Mouse (Mus musculus): ENCODE results near the gene Slc1a1. TPM values are rescaled to one million over a fixed set of nuclear protein-coding genes. Genes with fewer than 3 reads are reported as not detected.

The Slc1a1 gene
- polyA plus RNA-seq, 1 experiment from 2014 or later = 20.5 TPM

DNA sequence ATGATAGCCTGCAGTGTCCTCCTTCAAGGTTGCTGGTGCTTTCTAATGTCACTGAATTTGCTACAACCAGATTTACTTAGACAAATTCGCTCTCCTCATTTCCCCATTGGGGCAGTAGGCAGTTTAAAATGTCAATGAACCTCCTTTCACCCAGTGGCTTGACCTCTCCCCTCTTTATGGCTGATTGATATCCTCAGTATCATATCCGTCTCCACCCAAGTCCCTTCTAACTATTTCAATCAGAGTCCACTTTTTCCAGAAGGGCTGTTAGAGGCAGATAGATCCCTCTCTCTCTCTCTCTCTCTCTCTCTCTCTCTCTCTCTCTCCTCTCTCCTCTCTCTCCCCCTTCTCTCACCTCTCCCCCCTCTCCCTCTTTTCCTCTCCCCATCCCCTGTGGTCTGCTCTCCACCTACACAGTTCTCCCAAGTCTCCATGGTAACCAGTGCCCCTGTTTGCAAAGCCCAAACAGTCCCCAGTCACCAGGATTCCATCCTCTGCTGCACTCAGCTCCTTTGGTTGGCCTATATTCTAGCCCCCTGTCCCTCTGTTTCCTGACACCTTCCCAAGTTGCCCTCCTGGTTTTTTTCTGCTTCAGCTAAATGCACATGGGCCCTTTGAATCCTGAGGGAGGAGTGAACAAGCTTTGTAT lies 80.9 kb downstream of the Slc1a1 start:
- H3K27ac ChIP-seq = peak overlapping the region; percentile 60; the same call in 1 of the 2 replicates
- ATAC-seq (replicated peaks; ENCODE audit: low FRiP score, low read depth) = no peak
- H3K4me3 ChIP-seq (replicated peaks; ENCODE audit: low read depth, low read length) = no peak overlapping the region
- H3K36me3 ChIP-seq (ENCODE audit: insufficient read depth, low read length) = no peaks in the 10 kb centered on the region
- no peak overlapping the region for H3K9ac ChIP-seq (ENCODE audit: low read depth, low read length)
- WGBS = 78% methylated on average over 2 of the region's 2 CpGs
- no peak for DNase-seq (ENCODE audit: low spot score)
- H3K4me1 ChIP-seq (replicated peaks; ENCODE audit: insufficient read depth, low read length) = no peaks in the 10 kb centered on the region
- no peak overlapping the region for H3K4me2 ChIP-seq (ENCODE audit: low read length)
- H3K27me3 ChIP-seq (ENCODE audit: insufficient read depth, low read length) = no peaks in the 10 kb centered on the region
- no peak for TF ChIP-seq CTCF (IDR thresholded peaks at IDR 0.05; ENCODE audit: low read depth)
- H3K9me3 ChIP-seq (replicated peaks; ENCODE audit: low read length) = no peaks in the 10 kb centered on the region

DNA sequence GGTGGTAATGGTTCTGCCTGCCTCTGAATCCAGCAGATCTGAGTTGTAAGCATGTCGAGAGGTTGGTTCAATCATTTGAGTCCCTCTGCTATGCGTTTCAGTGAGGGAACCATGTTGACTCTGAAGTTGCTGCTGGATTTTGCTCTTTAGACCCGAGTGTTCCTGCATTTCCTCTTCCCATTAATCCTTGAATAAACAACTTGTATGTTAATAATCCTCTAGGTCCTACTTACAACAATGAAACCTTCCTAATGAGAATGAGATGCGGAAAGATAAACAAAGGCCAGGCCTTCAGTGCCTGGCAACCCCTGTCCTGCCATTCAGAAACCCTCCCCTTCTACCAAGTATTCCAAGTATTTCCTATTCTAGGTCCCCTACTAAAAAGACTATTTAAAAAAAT lies 81.6 kb downstream of the Slc1a1 start:
- H3K36me3 ChIP-seq (ENCODE audit: insufficient read depth, low read length) = no peaks in the 10 kb centered on the region
- no peaks in the 10 kb centered on the region for H3K9me3 ChIP-seq (replicated peaks; ENCODE audit: low read length)
- ATAC-seq (replicated peaks; ENCODE audit: low FRiP score, low read depth) (peak; percentile 40; the same call in 1 of the 2 replicates), DNase-seq (ENCODE audit: low spot score) (peak; percentile 42)
- no peaks in the 10 kb centered on the region for H3K27me3 ChIP-seq (ENCODE audit: insufficient read depth, low read length)
- H3K9ac ChIP-seq (ENCODE audit: low read depth, low read length) = no peak overlapping the region
- H3K4me2 ChIP-seq (ENCODE audit: low read length) = no peak overlapping the region
- H3K4me1 ChIP-seq (replicated peaks; ENCODE audit: insufficient read depth, low read length) = no peaks in the 10 kb centered on the region
- no peak overlapping the region for H3K4me3 ChIP-seq (replicated peaks; ENCODE audit: low read depth, low read length)
- no peak for TF ChIP-seq CTCF (IDR thresholded peaks at IDR 0.05; ENCODE audit: low read depth)
- H3K27ac ChIP-seq = 0 out of 2 replicates have a peak overlapping the region, but pooled peaks have one; percentile 60
- WGBS = 26% methylated on average over 4 of the region's 4 CpGs

DNA sequence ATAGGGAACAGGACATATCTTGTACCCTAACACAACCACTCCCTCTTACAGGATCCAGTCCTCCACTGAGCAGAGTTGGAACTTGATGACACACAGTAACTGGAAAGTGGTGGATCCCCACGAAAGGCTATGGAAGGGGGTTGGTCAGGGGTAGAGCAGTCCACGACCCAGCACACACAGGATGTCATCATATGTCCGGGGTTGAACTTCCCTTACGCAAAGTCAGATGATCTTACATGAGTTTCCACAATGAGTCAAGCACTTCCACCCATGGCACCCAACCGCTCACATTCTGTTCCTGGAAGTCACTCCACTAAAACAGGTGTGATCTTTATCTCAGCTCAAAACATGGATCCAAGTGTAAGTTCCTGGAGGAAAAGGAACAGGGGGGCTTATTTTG lies 83.0 kb downstream of the Slc1a1 start:
- ATAC-seq (replicated peaks; ENCODE audit: low FRiP score, low read depth) = no peak
- no peak for TF ChIP-seq CTCF (IDR thresholded peaks at IDR 0.05; ENCODE audit: low read depth)
- WGBS = 73% methylated on average over 5 of the region's 5 CpGs

DNA sequence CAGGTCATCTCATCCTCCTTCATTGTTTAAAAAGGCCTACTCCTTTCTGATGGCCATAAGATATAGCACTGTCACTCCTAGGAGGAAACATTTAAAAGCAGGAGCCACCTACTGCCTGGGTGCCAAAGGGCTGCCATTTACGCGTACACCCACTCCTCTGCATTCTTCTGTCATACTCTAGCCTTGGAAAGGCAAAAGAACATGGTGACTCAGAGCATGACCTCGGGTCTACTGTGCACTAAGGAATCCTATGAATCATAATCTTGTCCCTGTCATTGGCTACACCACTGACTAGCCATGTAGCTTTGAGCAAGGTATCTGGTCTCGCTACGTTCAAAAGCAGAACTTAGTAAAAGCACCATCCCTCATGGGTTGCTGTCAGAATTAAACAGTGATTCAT lies 91.5 kb downstream of the Slc1a1 start:
- no peak overlapping the region for H3K27ac ChIP-seq
- ATAC-seq (replicated peaks; ENCODE audit: low FRiP score, low read depth) = no peak
- DNase-seq (ENCODE audit: low spot score) = no peak
- 87% methylated on average over 5 of the region's 5 CpGs for WGBS
- no peaks in the 10 kb centered on the region for H3K4me1 ChIP-seq (replicated peaks; ENCODE audit: insufficient read depth, low read length)
- H3K27me3 ChIP-seq (ENCODE audit: insufficient read depth, low read length) = no peaks in the 10 kb centered on the region
- no peak overlapping the region for H3K4me2 ChIP-seq (ENCODE audit: low read length)
- no peaks in the 10 kb centered on the region for H3K36me3 ChIP-seq (ENCODE audit: insufficient read depth, low read length)
- no peak overlapping the region for H3K9ac ChIP-seq (ENCODE audit: low read depth, low read length)
- no peak for TF ChIP-seq CTCF (IDR thresholded peaks at IDR 0.05; ENCODE audit: low read depth)
- no peaks in the 10 kb centered on the region for H3K9me3 ChIP-seq (replicated peaks; ENCODE audit: low read length)
- H3K4me3 ChIP-seq (replicated peaks; ENCODE audit: low read depth, low read length) = no peak overlapping the region

More for the DNA sequence above, 83.0 kb downstream of the Slc1a1 start:
- Histone ChIP-seq H3K4me2 (ENCODE audit: low read length) (no peak overlapping the region), H3K27me3 (ENCODE audit: insufficient read depth, low read length) (no peaks in the 10 kb centered on the region), H3K9me3 (replicated peaks; ENCODE audit: low read length) (no peaks in the 10 kb centered on the region), H3K4me1 (replicated peaks; ENCODE audit: insufficient read depth, low read length) (no peaks in the 10 kb centered on the region), H3K36me3 (ENCODE audit: insufficient read depth, low read length) (no peaks in the 10 kb centered on the region), H3K9ac (ENCODE audit: low read depth, low read length) (no peak overlapping the region), H3K27ac (no peak overlapping the region), H3K4me3 (replicated peaks; ENCODE audit: low read depth, low read length) (no peak overlapping the region)
- DNase-seq (ENCODE audit: low spot score) = no peak

DNA sequence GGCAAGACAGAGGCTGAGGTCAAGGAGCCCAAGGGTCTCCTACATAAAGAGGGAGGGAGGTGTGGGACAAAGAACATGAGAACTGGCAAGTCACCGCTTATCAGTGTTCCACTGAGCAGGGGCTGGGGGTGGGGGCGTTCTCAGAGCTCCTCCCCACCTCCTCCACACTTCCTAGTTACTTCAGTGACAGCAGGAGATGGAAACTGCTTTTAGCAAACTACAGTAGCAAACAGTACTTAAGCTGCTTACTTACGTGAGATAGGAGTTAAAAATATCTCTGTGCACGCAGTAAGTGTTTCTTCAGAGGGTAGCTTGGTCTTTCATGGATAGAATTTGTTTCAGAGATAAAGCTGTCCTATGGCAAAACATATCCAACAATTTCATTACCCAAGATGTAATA lies 92.5 kb downstream of the Slc1a1 start:
- no peak for TF ChIP-seq CTCF (IDR thresholded peaks at IDR 0.05; ENCODE audit: low read depth)
- ATAC-seq (replicated peaks; ENCODE audit: low FRiP score, low read depth) = no peak
- no peaks in the 10 kb centered on the region for H3K36me3 ChIP-seq (ENCODE audit: insufficient read depth, low read length)

DNA sequence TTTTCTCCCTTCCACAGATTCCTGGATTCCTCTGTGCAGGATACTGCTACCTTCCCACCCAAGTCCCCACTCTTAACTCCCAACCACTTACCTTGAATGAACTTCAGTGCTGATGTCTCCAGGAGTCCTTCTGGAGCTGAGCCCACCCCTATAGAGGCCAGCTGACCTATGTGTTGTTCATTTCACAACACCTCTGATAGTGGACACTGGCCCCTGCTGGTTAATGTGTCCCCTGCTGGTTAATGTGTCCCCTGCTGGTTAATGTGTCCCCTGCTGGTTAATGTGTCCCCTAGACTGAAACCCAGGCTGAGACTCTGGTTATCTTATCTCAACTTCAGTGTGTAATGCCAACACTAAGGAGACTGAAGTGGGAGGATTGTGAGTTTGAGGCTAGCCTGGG lies 94.2 kb downstream of the Slc1a1 start:
- no peak overlapping the region for H3K9ac ChIP-seq (ENCODE audit: low read depth, low read length)
- no peak overlapping the region for H3K4me3 ChIP-seq (replicated peaks; ENCODE audit: low read depth, low read length)
- no peaks in the 10 kb centered on the region for H3K4me1 ChIP-seq (replicated peaks; ENCODE audit: insufficient read depth, low read length)
- no peaks in the 10 kb centered on the region for H3K36me3 ChIP-seq (ENCODE audit: insufficient read depth, low read length)
- no peak overlapping the region for H3K27ac ChIP-seq
- DNase-seq (ENCODE audit: low spot score) (peak; percentile 18), ATAC-seq (replicated peaks; ENCODE audit: low FRiP score, low read depth) (peak; percentile 91)
- peak; percentile 50 for TF ChIP-seq CTCF (IDR thresholded peaks at IDR 0.05; ENCODE audit: low read depth)
- no peak overlapping the region for H3K4me2 ChIP-seq (ENCODE audit: low read length)
- no peaks in the 10 kb centered on the region for H3K9me3 ChIP-seq (replicated peaks; ENCODE audit: low read length)
- H3K27me3 ChIP-seq (ENCODE audit: insufficient read depth, low read length) = no peaks in the 10 kb centered on the region

More for the DNA sequence above, 92.5 kb downstream of the Slc1a1 start:
- H3K4me2 ChIP-seq (ENCODE audit: low read length) = no peak overlapping the region
- no peaks in the 10 kb centered on the region for H3K4me1 ChIP-seq (replicated peaks; ENCODE audit: insufficient read depth, low read length)
- 44% methylated on average over 4 of the region's 4 CpGs for WGBS
- H3K9ac ChIP-seq (ENCODE audit: low read depth, low read length) = no peak overlapping the region
- no peaks in the 10 kb centered on the region for H3K27me3 ChIP-seq (ENCODE audit: insufficient read depth, low read length)
- no peak overlapping the region for H3K4me3 ChIP-seq (replicated peaks; ENCODE audit: low read depth, low read length)
- DNase-seq (ENCODE audit: low spot score) = no peak
- H3K9me3 ChIP-seq (replicated peaks; ENCODE audit: low read length) = no peaks in the 10 kb centered on the region
- no peak overlapping the region for H3K27ac ChIP-seq

GRCm38 (mm10) chr19:28934897-28935296 lies 100.0 kb downstream of the Slc1a1 start:
- TF ChIP-seq CTCF (IDR thresholded peaks at IDR 0.05; ENCODE audit: low read depth) = no peak
- Histone ChIP-seq H3K9ac (ENCODE audit: low read depth, low read length) (no peak overlapping the region), H3K4me1 (replicated peaks; ENCODE audit: insufficient read depth, low read length) (no peaks in the 10 kb centered on the region), H3K4me3 (replicated peaks; ENCODE audit: low read depth, low read length) (no peak overlapping the region), H3K36me3 (ENCODE audit: insufficient read depth, low read length) (no peaks in the 10 kb centered on the region), H3K27me3 (ENCODE audit: insufficient read depth, low read length) (no peaks in the 10 kb centered on the region), H3K4me2 (ENCODE audit: low read length) (no peak overlapping the region), H3K27ac (no peak overlapping the region), H3K9me3 (replicated peaks; ENCODE audit: low read length) (no peaks in the 10 kb centered on the region)
- WGBS = 86% methylated on average over 3 of the region's 3 CpGs
- DNase-seq (ENCODE audit: low spot score) (no peak), ATAC-seq (replicated peaks; ENCODE audit: low FRiP score, low read depth) (no peak)

All from kidney, postnatal 0 days (tissue).